Mouse (Mus musculus) embryonic stem cell, embryonic (primary cell): ENCODE data around the gene Klhl26.

Experiments
- CTCF ChIA-PET, 4 experiments: fragments of 300-600 bp in 2 of 4; fragments of 350-600 bp in 2 of 4; sonication (Branson Sonifier 250); formaldehyde crosslinking; loops; one replicate each; lab custom pipeline; 2022; ENCODE audit warnings: inconsistent platforms in 2 of 4; lab: Charles Lee
- POLR2A ChIA-PET, 4 experiments: fragments of 300-600 bp in 2 of 4; fragments of 350-600 bp in 2 of 4; sonication (Branson Sonifier 250); formaldehyde crosslinking; loops; one replicate each; lab custom pipeline; 2022; ENCODE audit warnings: antibody characterized with exemption in 4 of 4, inconsistent platforms in 1 of 4; lab: Charles Lee

Klhl26 gene

GRCm38 (mm10) chr8:70468733-70469132 is 8.0 kb downstream of the Klhl26 start:
- ChIA-PET CTCF (no interaction called here), POLR2A (interaction anchor here in 2 of 4 experiments (0.6 to 1.7 kb wide), 9 partner anchors 10 to 1201 kb away, joined by 3 to 7 read pairs (median 3); no protein-coding TSS in a partner anchor)

GRCm38 (mm10) chr8:70467907-70468306 is 8.9 kb downstream of the Klhl26 start:
- POLR2A ChIA-PET: interaction anchor here in 2 of 4 experiments (0.7 to 6.2 kb wide), 8 partner anchors 9 to 141 kb away, joined by 3 to 43 read pairs (median 6); partner anchors contain the start of gene Klhl26 (in 2 of the 2)
- CTCF ChIA-PET: no interaction called here

DNA sequence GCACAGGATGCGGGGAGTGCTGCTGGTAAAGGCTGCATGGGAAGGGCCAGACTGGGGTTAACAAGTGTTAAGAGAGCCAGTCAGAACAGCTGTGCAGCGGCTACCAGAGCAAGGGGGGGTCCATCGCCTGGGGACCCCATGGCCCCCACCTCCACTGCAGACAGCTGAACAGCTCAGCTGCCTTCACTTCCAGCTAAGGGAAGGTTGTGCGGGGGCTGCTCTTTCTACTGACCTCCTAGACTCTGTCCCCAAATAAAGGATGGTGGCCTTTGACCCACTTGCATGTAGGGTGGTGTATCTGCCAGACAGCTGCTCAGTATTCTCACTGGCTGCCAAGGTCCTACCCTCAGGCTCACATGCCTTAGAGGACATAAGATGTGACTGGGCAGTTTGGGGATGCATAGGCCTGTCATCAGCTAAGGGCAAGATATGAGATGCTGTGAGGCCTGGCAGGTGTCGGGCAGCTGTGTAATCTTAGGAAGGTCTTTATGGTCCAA is 9.5 kb downstream of the Klhl26 start:
- CTCF ChIA-PET: interaction anchor here in 2 of 4 experiments (1.0 to 1.5 kb wide), 3 partner anchors 15 to 107 kb away, joined by 3 to 6 read pairs (median 3); no protein-coding TSS in a partner anchor

GRCm38 (mm10) chr8:70466771-70467170 is 10.0 kb downstream of the Klhl26 start:
- CTCF ChIA-PET: interaction anchor here in 2 of 4 experiments (1.0 to 1.5 kb wide), 3 partner anchors 15 to 106 kb away, joined by 3 to 6 read pairs (median 3); no protein-coding TSS in a partner anchor
- POLR2A ChIA-PET: interaction anchor here (0.6 to 6.2 kb wide), 22 partner anchors 8 to 231 kb away, joined by 3 to 43 read pairs (median 4); partner anchors contain the start of genes Klhl26 (in 4 of the 4), Rex1bd (in 2 of the 4), Uba52 (in 1 of the 4) and Upf1 (in 1 of the 4)

More for the DNA sequence above, 9.5 kb downstream of the Klhl26 start:
- POLR2A ChIA-PET: interaction anchor here (0.7 to 6.2 kb wide), 20 partner anchors 9 to 183 kb away, joined by 3 to 43 read pairs (median 5); partner anchors contain the start of genes Klhl26 (in 4 of the 4), Rex1bd (in 1 of the 4), Uba52 (in 1 of the 4) and Upf1 (in 1 of the 4)

GRCm38 (mm10) chr8:70466305-70466704 is 10.5 kb downstream of the Klhl26 start:
- CTCF ChIA-PET: interaction anchor here in 3 of 4 experiments (0.6 to 1.5 kb wide), 4 partner anchors 14 to 106 kb away, joined by 3 to 6 read pairs (median 3); partner anchors contain the start of gene Rex1bd (in 1 of the 3)
- POLR2A ChIA-PET: interaction anchor here (0.5 to 6.2 kb wide), 23 partner anchors 10 to 234 kb away, joined by 3 to 43 read pairs (median 4); partner anchors contain the start of genes Klhl26 (in 4 of the 4), Rex1bd (in 2 of the 4), Uba52 (in 1 of the 4) and Upf1 (in 1 of the 4)

GRCm38 (mm10) chr8:70465701-70466100 is 11.1 kb downstream of the Klhl26 start:
- POLR2A ChIA-PET: interaction anchor here (0.5 to 6.2 kb wide), 15 partner anchors 11 to 235 kb away, joined by 3 to 43 read pairs (median 5); partner anchors contain the start of genes Klhl26 (in 3 of the 4), Uba52 (in 1 of the 4) and Upf1 (in 1 of the 4)
- CTCF ChIA-PET: interaction anchor here in 1 of 4 experiments (0.6 kb wide), 1 partner anchor 41 kb away, joined by 3 read pairs; the partner anchor contains the start of gene Rex1bd

DNA sequence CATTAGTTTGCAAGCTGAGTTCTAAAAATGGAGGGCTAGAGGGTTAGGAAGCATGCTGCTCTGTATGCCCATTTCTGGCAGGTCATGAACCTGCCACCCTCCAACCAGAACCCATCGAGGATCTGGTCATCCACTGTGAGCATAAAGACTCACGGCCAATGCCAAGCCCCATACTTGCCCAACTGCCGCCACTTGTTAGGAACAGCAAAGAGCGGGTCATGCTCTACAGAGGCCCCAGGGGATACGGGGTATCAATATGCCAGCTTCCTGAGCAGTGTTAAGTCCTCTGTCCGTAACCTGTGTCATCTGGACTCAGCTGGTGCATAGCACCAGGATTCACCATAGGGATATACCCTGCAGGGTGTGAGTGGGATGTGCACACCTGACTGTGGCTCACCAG is 12.6 kb downstream of the Klhl26 start:
- ChIA-PET POLR2A (interaction anchor here in 3 of 4 experiments (0.6 to 6.2 kb wide), 5 partner anchors 12 to 236 kb away, joined by 3 to 43 read pairs (median 5); partner anchors contain the start of gene Klhl26 (in 3 of the 3)), CTCF (interaction anchor here in 1 of 4 experiments (0.9 to 1.0 kb wide), 2 partner anchors 39 to 81 kb away, joined by 3 read pairs; no protein-coding TSS in a partner anchor)

DNA sequence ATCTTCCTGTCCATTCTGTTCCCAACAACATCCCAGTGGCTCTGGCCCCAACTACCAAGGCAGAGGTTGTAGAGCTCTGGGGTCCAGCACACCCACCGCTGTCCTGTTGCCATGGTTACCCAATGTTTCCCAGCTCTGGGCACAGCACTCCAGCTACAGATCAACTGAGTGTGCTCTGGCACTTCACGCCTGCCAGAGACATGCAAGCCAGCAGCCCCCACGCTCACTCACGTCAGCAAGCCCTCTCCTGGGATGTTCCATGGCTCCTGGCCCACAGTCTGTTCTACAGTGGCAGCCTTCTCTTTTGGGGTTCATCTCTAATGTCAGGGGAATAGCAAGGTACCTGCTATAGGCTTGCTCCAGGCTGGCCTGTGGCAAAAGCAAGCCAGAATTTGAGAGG is 13.5 kb downstream of the Klhl26 start:
- ChIA-PET CTCF (interaction anchor here in 1 of 4 experiments (0.8 to 1.0 kb wide), 2 partner anchors 13 to 40 kb away, joined by 3 read pairs; partner anchors contain the start of gene Klhl26), POLR2A (interaction anchor here in 2 of 4 experiments (0.9 to 6.2 kb wide), 5 partner anchors 13 to 22 kb away, joined by 3 to 43 read pairs (median 4); partner anchors contain the start of gene Klhl26 (in 2 of the 2))

DNA sequence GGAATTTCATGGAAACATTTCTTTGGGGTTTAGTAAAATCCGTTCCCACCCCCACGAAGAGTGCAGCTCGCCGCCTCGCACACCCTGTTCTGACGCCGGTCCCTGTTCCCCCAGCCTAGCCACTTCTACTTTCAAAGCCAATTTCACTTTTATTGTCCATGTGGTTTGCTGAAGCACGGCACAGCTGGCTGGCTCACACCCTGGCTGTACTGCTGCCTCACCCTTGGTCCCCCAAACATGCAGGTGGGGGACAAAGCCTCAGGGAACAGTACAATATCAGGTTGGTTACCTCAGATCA is 14.3 kb downstream of the Klhl26 start:
- POLR2A ChIA-PET: interaction anchor here in 2 of 4 experiments (1.2 to 6.2 kb wide), 3 partner anchors 12 to 21 kb away, joined by 3 to 43 read pairs (median 4); no protein-coding TSS in a partner anchor
- CTCF ChIA-PET: interaction anchor here in 1 of 4 experiments (0.8 to 1.3 kb wide), 2 partner anchors 14 to 41 kb away, joined by 3 to 4 read pairs; partner anchors contain the start of gene Klhl26

DNA sequence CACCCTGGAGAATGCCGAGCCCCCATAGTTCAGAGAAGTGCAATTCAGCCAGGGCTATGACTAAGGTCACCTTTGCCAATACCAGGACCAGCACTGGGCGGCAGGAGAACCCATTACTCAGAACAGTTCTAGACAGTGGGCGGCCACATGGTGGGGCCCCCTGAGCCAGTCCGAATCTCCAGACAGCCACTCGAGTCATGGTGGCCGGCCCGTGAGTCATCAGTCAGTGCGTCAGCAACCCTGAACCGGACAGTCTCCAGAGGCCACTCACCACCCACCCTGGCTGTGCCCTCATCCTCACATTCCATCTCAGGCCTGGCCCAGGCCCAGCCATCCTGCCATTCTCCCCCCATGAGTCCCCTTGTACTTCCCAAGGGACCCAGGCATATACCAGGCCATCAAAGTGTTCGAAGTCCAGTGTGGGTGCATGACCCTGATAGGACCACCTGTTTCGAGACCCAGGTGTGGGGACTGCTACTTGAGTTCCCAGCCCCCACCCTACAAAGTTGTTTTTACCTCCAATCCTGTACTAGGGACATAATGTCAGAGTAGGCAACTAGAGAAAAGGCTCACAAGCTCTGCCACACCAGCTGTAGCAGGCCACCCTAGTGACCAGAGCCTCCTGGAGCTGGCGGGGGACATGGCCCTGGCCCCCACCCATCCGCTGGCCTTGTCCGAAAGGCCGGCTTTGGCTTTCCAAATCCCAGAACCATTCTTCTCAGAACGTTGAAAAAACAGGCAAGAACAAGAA is 14.8 kb downstream of the Klhl26 start:
- CTCF ChIA-PET: interaction anchor here in 1 of 4 experiments (1.3 kb wide), 1 partner anchor 41 kb away, joined by 4 read pairs; no protein-coding TSS in a partner anchor
- POLR2A ChIA-PET: interaction anchor here in 3 of 4 experiments (0.5 to 6.2 kb wide), 6 partner anchors 9 to 77 kb away, joined by 3 to 43 read pairs (median 3); partner anchors contain the start of gene Ell (in 1 of the 3)

- POLR2A ChIA-PET: interaction anchor here in 1 of 4 experiments (1.4 to 1.8 kb wide), 2 partner anchors 12 to 79 kb away, joined by 3 to 5 read pairs; partner anchors contain the start of gene Ell
- CTCF ChIA-PET: interaction anchor here in 2 of 4 experiments (0.6 to 1.8 kb wide), 2 partner anchors 16 to 100 kb away, joined by 3 to 5 read pairs; partner anchors contain the start of gene Klhl26 (in 1 of the 2)
Observed at GRCm38 (mm10) chr8:70460606-70461005, 16.2 kb downstream of the Klhl26 start.

GRCm38 (mm10) chr8:70460199-70460598 is 16.6 kb downstream of the Klhl26 start:
- CTCF ChIA-PET: interaction anchor here in 1 of 4 experiments (1.4 to 1.8 kb wide), 3 partner anchors 11 to 43 kb away, joined by 3 to 5 read pairs (median 4); partner anchors contain the start of gene Klhl26
- POLR2A ChIA-PET: interaction anchor here in 2 of 4 experiments (1.1 to 2.3 kb wide), 4 partner anchors 11 to 79 kb away, joined by 3 to 12 read pairs (median 4); partner anchors contain the start of gene Ell (in 1 of the 2)

GRCm38 (mm10) chr8:70459636-70460035 is 17.1 kb downstream of the Klhl26 start:
- ChIA-PET POLR2A (interaction anchor here in 2 of 4 experiments (0.5 to 2.3 kb wide), 8 partner anchors 11 to 177 kb away, joined by 3 to 12 read pairs (median 3); partner anchors contain the start of genes Homer3 (in 1 of the 2) and Klhl26 (in 1 of the 2)), CTCF (interaction anchor here in 1 of 4 experiments (1.0 to 1.8 kb wide), 5 partner anchors 10 to 43 kb away, joined by 3 to 6 read pairs (median 4); partner anchors contain the start of gene Klhl26)

DNA sequence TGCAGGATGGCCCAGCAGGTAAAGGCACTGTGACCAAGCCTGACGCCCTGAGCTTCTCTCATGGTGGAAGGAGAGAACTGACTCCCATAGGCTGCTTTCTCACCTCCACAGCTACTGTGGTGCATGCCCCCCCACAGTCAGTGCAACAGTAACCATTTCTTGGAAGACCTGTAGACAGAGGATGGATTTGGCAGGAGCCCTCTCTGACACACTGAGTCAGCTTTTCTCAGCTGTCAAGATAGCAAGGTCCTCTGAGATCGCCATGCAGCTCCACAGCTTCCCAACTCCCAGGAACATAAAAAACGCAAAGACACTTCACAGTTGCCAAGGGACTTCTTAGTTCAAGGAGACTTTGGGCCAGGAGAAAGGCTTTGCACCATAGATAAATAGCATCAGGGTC is 18.3 kb downstream of the Klhl26 start:
- ChIA-PET CTCF (interaction anchor here in 1 of 4 experiments (0.9 to 1.6 kb wide), 3 partner anchors 10 to 42 kb away, joined by 3 to 4 read pairs (median 3); no protein-coding TSS in a partner anchor), POLR2A (interaction anchor here in 3 of 4 experiments (0.6 to 2.3 kb wide), 8 partner anchors 9 to 65 kb away, joined by 3 to 12 read pairs (median 4); partner anchors contain the start of gene Klhl26 (in 1 of the 3))

DNA sequence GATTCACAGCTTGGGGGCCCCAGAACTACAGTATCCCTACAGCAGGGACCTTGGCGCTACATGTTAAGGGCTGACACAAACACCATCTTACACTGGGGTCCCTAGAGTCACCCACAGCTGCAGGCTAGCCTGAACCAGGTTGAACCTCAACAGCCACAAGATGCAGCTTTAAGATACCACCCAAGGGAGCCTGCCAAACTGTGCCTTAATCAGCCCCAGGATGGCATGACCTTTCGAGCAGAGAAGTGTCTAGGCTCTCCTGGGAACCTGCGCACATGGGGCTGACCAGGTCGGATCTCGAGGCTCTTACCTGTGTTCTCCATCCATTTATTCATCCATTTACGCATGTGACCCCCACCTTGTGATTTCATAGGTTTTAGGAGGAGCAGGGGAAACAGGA is 18.9 kb downstream of the Klhl26 start:
- ChIA-PET POLR2A (interaction anchor here in 2 of 4 experiments (1.1 to 2.3 kb wide), 5 partner anchors 9 to 19 kb away, joined by 3 to 12 read pairs (median 7); partner anchors contain the start of gene Klhl26 (in 1 of the 2)), CTCF (interaction anchor here in 1 of 4 experiments (0.9 kb wide), 1 partner anchor 43 kb away, joined by 3 read pairs; no protein-coding TSS in a partner anchor)

- ChIA-PET CTCF (interaction anchor here in 1 of 4 experiments (1.1 kb wide), 1 partner anchor 41 kb away, joined by 3 read pairs; no protein-coding TSS in a partner anchor), POLR2A (interaction anchor here in 2 of 4 experiments (0.5 to 1.8 kb wide), 7 partner anchors 8 to 128 kb away, joined by 3 to 8 read pairs (median 4); partner anchors contain the start of genes Klhl26 (in 2 of the 2) and Uba52 (in 1 of the 2))
Observed at GRCm38 (mm10) chr8:70456996-70457395, 19.8 kb downstream of the Klhl26 start.
